10 mouse cellular contexts compared by ENCODE assay signal in the genomic region with DNA sequence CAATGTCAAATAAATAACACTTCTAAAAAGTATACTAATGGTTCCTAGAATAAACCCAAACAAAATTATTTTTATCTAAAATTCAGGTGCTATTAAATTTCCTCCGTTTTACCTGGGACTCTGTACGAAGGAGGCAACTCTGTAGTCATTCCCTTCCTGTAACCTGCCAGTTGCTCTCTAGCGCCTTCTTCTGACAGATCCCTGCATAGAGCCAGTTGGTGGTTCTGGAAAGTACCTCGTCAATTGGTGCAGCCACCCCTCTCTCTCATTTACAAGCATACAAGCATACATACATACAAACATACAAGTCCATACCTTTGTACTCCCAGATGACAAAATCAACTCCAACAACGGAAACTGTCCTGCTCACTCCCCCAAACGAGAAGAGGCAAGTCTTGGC. TPM values are rescaled to one million over a fixed set of nuclear protein-coding genes. Genes with fewer than 3 reads are reported as not detected.
DNase-seq lines count a peak whose midpoint lies in the region; ATAC-seq lines count a peak whose summit lies in the region.
"Had no signal": no experiment of that assay in that cellular context is flagged by ENCODE, and none has a peak within 500 bp of the region (broad histone marks: within the 10 kb centered on the region; RNA-seq: fewer than 3 reads in every experiment).

No protein-coding gene starts in this region.

- 35% methylated on average over 6 of the region's 6 CpGs for WGBS in hindbrain, embryonic 10.5 days
- 31% methylated on average over 6 of the region's 6 CpGs for WGBS in hindbrain, embryonic 14.5 days

- no peak overlapping the region for H3K27ac ChIP-seq in hindbrain, embryonic 10.5 days
- no peak overlapping the region for H3K27ac ChIP-seq in hindbrain, embryonic 14.5 days
- H3K27ac ChIP-seq: embryonic facial prominence, embryonic 15.5 days; limb, embryonic 13.5 days had no signal

- ATAC-seq in hindbrain, embryonic 14.5 days (ENCODE audit: low FRiP score): no peak

- no peaks in the 10 kb centered on the region for H3K27me3 ChIP-seq in hindbrain, embryonic 10.5 days (ENCODE audit: insufficient read depth, poor library complexity, severe bottlenecking)
- no peaks in the 10 kb centered on the region for H3K27me3 ChIP-seq in hindbrain, embryonic 14.5 days (ENCODE audit: control insufficient read depth, insufficient read depth, low read length)
- H3K27me3 ChIP-seq: embryonic facial prominence, embryonic 15.5 days had no signal

- no peaks in the 10 kb centered on the region for H3K36me3 ChIP-seq in hindbrain, embryonic 10.5 days
- no peaks in the 10 kb centered on the region for H3K36me3 ChIP-seq in hindbrain, embryonic 14.5 days (replicated peaks; ENCODE audit: control insufficient read depth, insufficient read depth)
- H3K36me3 ChIP-seq: embryonic facial prominence, embryonic 15.5 days; limb, embryonic 13.5 days had no signal

- no peak overlapping the region for H3K4me3 ChIP-seq in hindbrain, embryonic 10.5 days
- no peak overlapping the region for H3K4me3 ChIP-seq in hindbrain, embryonic 14.5 days (replicated peaks; ENCODE audit: low read length)
- H3K4me3 ChIP-seq: embryonic facial prominence, embryonic 15.5 days; limb, embryonic 13.5 days had no signal

- H3K4me2 ChIP-seq in hindbrain, embryonic 14.5 days (replicated peaks): no peak overlapping the region
- H3K4me2 ChIP-seq: embryonic facial prominence, embryonic 15.5 days; limb, embryonic 13.5 days had no signal

- DNase-seq in hindbrain, embryonic 10.5 days (ENCODE audit: low spot score): peak; percentile 13
- no peak for DNase-seq in hindbrain, embryonic 14.5 days (ENCODE audit: low spot score)
- DNase-seq in testis, postnatal 10 days (ENCODE audit: low spot score): peak; percentile 59
- no peak for DNase-seq in testis, postnatal 14 days (ENCODE audit: low spot score)
- peak; percentile 51 to 60 for DNase-seq in adrenal gland, postnatal 36 days
- peak; percentile 61 for DNase-seq in lung, postnatal 10 days
- no peak for DNase-seq in frontal cortex, postnatal 25 days (ENCODE audit: low spot score in 2 of 2)
- no peak for DNase-seq in layer of hippocampus, postnatal 36 days

- H3K9me3 ChIP-seq in hindbrain, embryonic 10.5 days: no peaks in the 10 kb centered on the region
- no peaks in the 10 kb centered on the region for H3K9me3 ChIP-seq in hindbrain, embryonic 14.5 days (ENCODE audit: control insufficient read depth, low read length)
- H3K9me3 ChIP-seq: embryonic facial prominence, embryonic 15.5 days; limb, embryonic 13.5 days had no signal

- 0 out of 2 replicates have a peak, but pooled peaks cover 10% of the 10 kb centered on the region for H3K4me1 ChIP-seq in hindbrain, embryonic 10.5 days (replicated peaks)
- no peaks in the 10 kb centered on the region for H3K4me1 ChIP-seq in hindbrain, embryonic 14.5 days (replicated peaks; ENCODE audit: control insufficient read depth, insufficient read depth, low read length)
- H3K4me1 ChIP-seq: limb, embryonic 13.5 days had no signal

- no peak overlapping the region for H3K9ac ChIP-seq in hindbrain, embryonic 14.5 days
- H3K9ac ChIP-seq: embryonic facial prominence, embryonic 15.5 days; limb, embryonic 13.5 days had no signal

RNA-seq across cellular contexts. Expression of gene Ccdc81, which starts 59.9 kb away (rescaled TPM):
- polyA plus RNA-seq in hindbrain, embryonic 10.5 days (2016; fragmentation: Nextera tagmentation; extraction: Ambion mirVana): 0.16 and 0.31 TPM in 2 replicates
- polyA plus RNA-seq in hindbrain, embryonic 14.5 days (2014; fragmentation: Nextera tagmentation; extraction: Ambion mirVana): 0.74 and 0.93 TPM in 2 replicates
- under 1 TPM in 1 of 2 experiments, not detected in 1; 0.30 TPM for total RNA-seq in adrenal gland, postnatal 36 days (2021)
- total RNA-seq in layer of hippocampus, postnatal 36 days (2021): 1 to 10 TPM in 1 of 2 experiments, under 1 TPM in 1; 0.45 to 1.1 TPM

Comparison
In these comparisons a context has a peak if more than half of its experiments do, and no peak if none do; other contexts are left out.
1. DNase-seq: peak in hindbrain, embryonic 10.5 days (single experiment), testis, postnatal 10 days (single experiment), adrenal gland, postnatal 36 days (2 of 2) and lung, postnatal 10 days (single experiment); none in hindbrain, embryonic 14.5 days (single experiment), testis, postnatal 14 days (single experiment), frontal cortex, postnatal 25 days (0 of 2) and layer of hippocampus, postnatal 36 days (0 of 2).